Mouse (Mus musculus): ENCODE results near the gene Trip12.

DNA sequence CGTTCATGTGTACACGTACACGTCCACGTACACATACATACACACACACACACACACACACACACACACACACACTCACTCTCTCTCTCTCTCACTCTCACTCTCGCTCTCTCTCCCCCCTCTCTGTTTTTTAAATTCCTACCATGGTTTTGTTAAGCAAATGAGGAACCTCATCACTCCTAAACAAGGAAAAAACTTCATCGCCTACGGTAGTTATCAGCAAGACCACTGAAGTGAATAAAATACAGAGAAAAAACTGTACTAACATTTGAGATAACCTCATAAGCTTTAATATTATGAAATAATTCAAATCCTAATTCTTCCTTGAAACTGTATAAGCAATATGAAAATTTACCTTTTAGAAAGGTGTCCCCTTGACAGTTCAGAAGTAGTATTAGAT is 45.0 kb downstream of the Trip12 start:
- TF ChIP-seq POLR2A (IDR thresholded peaks at IDR 0.05; ENCODE audit: borderline replicate concordance, extremely low read depth, insufficient read depth, insufficient read length, poor library complexity, severe bottlenecking), result no peak
- TF ChIP-seq CTCF (IDR thresholded peaks at IDR 0.05; ENCODE audit: borderline replicate concordance, extremely low read depth, insufficient read depth, insufficient read length), result no peak
